Mouse (Mus musculus) MEL (cell line): ENCODE results near the gene BC025920.

ENCODE experiments used
- CHD1 ChIP-seq: IDR thresholded peaks from 2 replicates; pipeline ENCODE4 v1.6.1; 2012; ENCODE audit warnings: low read depth, mild to moderate bottlenecking, inconsistent platforms, low read length, improper control_type of control experiment
- CTCF ChIP-seq, 3 experiments: IDR thresholded peaks in 2 of 3; conservative IDR thresholded peaks in 1 of 3; 2 replicates each; pipeline ENCODE4 v1.5.1; 2011 to 2012; ENCODE audit warnings: low read length in 3 of 3, low read depth in 2 of 3, mild to moderate bottlenecking in 2 of 3, improper control_type of control experiment in 1 of 3, inconsistent platforms in 1 of 3, mixed read lengths in 1 of 3, moderate library complexity in 1 of 3; ENCODE audit not compliant: control insufficient read depth in 1 of 3, insufficient read depth in 1 of 3, poor library complexity in 1 of 3, severe bottlenecking in 1 of 3
- E2F4 ChIP-seq: IDR thresholded peaks from 2 replicates; pipeline ENCODE4 v1.6.1; 2011; ENCODE audit warnings: low read depth, low read length, improper control_type of control experiment, borderline replicate concordance
- EP300 ChIP-seq, 2 experiments: IDR thresholded peaks; 2 replicates each; pipeline ENCODE4 v1.6.1; 2011; ENCODE audit warnings: improper control_type of control experiment in 2 of 2, low read length in 2 of 2, low read depth in 1 of 2, mild to moderate bottlenecking in 1 of 2
- POLR2A ChIP-seq, 2 experiments: IDR thresholded peaks; 2 replicates each; pipeline ENCODE4 v1.6.1; 2011 to 2012; ENCODE audit warnings: low read length in 2 of 2, mild to moderate bottlenecking in 2 of 2, control low read depth in 1 of 2, improper control_type of control experiment in 1 of 2, low read depth in 1 of 2, moderate library complexity in 1 of 2; ENCODE audit not compliant: control insufficient read depth in 1 of 2, insufficient read depth in 1 of 2, poor library complexity in 1 of 2
- ZKSCAN1 ChIP-seq: IDR thresholded peaks from 2 replicates; pipeline ENCODE4 v1.6.1; 2012; ENCODE audit warnings: low read depth, mild to moderate bottlenecking, inconsistent platforms, low read length, improper control_type of control experiment, moderate library complexity
- ZMIZ1 ChIP-seq: IDR thresholded peaks from 2 replicates; pipeline ENCODE4 v1.6.1; 2012; ENCODE audit warnings: low read depth, mild to moderate bottlenecking, inconsistent platforms, low read length, improper control_type of control experiment, moderate library complexity

DNA sequence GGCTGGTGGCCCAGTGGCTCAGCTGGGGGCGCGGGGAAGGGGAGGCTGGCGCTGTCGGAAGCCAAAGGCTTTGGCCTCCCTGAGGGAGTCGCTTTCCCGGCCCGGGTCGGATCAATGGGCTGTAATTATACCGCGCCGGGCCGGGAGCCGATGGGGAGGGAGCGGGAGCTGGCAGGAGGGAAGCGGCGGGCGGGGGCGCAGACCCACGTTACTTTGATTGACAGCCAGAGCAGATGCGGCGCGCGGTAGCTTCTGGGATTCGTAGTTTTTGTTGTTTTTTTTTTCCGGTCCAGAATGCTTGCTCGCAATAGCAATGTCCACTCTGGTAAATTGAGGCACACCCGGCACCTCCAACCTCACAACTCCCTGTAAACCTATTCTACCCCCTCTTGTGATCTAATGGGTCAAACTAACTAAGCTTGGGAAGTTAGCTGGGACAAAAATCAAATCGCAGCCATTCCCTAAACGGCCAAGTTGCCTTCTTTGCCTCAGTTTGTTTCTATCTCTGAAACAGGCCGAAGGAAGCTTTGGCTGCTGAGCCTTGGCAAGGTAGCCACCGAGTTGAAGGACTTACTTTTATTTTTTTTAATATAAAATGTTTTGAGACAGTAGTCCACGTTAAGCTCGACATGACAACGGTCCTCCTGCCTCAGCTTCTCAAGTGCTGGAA is 35.1 kb upstream of the BC025920 start:
- TF ChIP-seq CHD1 = no peak
- 0 out of 6 replicates have a peak, but pooled peaks of 1 of the 3 experiments have one; percentile 2 for TF ChIP-seq CTCF (IDR thresholded peaks at IDR 0.05 in 2 of 3, conservative IDR thresholded peaks at IDR 0.05 in 1 of 3; ENCODE audit: control insufficient read depth in 1 of 3, insufficient read depth in 1 of 3, low read depth in 2 of 3, low read length in 3 of 3, poor library complexity in 1 of 3, severe bottlenecking in 1 of 3)
- no peak for TF ChIP-seq EP300 (IDR thresholded peaks at IDR 0.05; ENCODE audit: low read depth in 1 of 2, low read length in 2 of 2)
- no peak for TF ChIP-seq ZKSCAN1
- no peak for TF ChIP-seq E2F4
- peak in 1 of 2 experiments; percentile 27; a peak in 1 of 4 replicates for TF ChIP-seq POLR2A (IDR thresholded peaks at IDR 0.05; ENCODE audit: control insufficient read depth in 1 of 2, insufficient read depth in 1 of 2, low read depth in 1 of 2, low read length in 2 of 2, poor library complexity in 1 of 2)
- TF ChIP-seq ZMIZ1 = peak; percentile 11; the same call in 1 of the 2 replicates
